Mouse (Mus musculus) natural killer cell, adult 2 months (primary cell): ENCODE results near the gene Pipox.

Experiments used
- DNase-seq, 2 experiments: peaks; one replicate each; pipeline ENCODE4 v3.0.0; 2022; ENCODE audit warnings: low spot score in 2 of 2

Gene Pipox

GRCm38 (mm10) chr11:77875847-77876759 lies 17.8 kb downstream of the Pipox start:
- DNase-seq = no peak

GRCm38 (mm10) chr11:77875269-77875668 lies 18.6 kb downstream of the Pipox start:
- DNase-seq = no peak

GRCm38 (mm10) chr11:77874685-77875231 lies 19.1 kb downstream of the Pipox start:
- DNase-seq = no peak

GRCm38 (mm10) chr11:77873116-77873515 lies 20.8 kb downstream of the Pipox start:
- DNase-seq = no peak

GRCm38 (mm10) chr11:77872685-77873084 lies 21.2 kb downstream of the Pipox start:
- DNase-seq = no peak

- no peak for DNase-seq
These were observed 21.7 kb downstream of the Pipox start for GRCm38 (mm10) chr11:77872236-77872635.

GRCm38 (mm10) chr11:77871436-77871835 lies 22.5 kb downstream of the Pipox start:
- no peak for DNase-seq

- no peak for DNase-seq
These were observed 26.3 kb downstream of the Pipox start for GRCm38 (mm10) chr11:77867419-77868083.

GRCm38 (mm10) chr11:77864771-77865170 lies 29.1 kb downstream of the Pipox start:
- DNase-seq = no peak

- no peak for DNase-seq
These were observed 31.0 kb downstream of the Pipox start for GRCm38 (mm10) chr11:77862887-77863286.

- DNase-seq = no peak
These were observed 32.9 kb downstream of the Pipox start for GRCm38 (mm10) chr11:77860947-77861346.

GRCm38 (mm10) chr11:77858589-77858988 lies 35.3 kb downstream of the Pipox start:
- DNase-seq = no peak

- no peak for DNase-seq
These were observed 36.8 kb downstream of the Pipox start for GRCm38 (mm10) chr11:77857089-77857488.

GRCm38 (mm10) chr11:77855396-77855795 lies 38.5 kb downstream of the Pipox start:
- no peak for DNase-seq

GRCm38 (mm10) chr11:77854641-77855040 lies 39.3 kb downstream of the Pipox start:
- no peak for DNase-seq

- no peak for DNase-seq
These were observed 40.8 kb downstream of the Pipox start for GRCm38 (mm10) chr11:77852941-77853668.

GRCm38 (mm10) chr11:77852195-77852594 lies 41.7 kb downstream of the Pipox start:
- DNase-seq = no peak

- no peak for DNase-seq
These were observed 42.3 kb downstream of the Pipox start for GRCm38 (mm10) chr11:77851483-77852010.

- DNase-seq = no peak
These were observed 43.3 kb downstream of the Pipox start for GRCm38 (mm10) chr11:77850401-77851244.

- no peak for DNase-seq
These were observed 44.7 kb downstream of the Pipox start for GRCm38 (mm10) chr11:77849151-77849550.

- DNase-seq = no peak
These were observed 45.8 kb downstream of the Pipox start for GRCm38 (mm10) chr11:77848131-77848530.
